Mouse (Mus musculus) left cerebral cortex, adult 8-10 months (tissue): ENCODE measurements around the gene Fancc. TPM values are rescaled to one million over a fixed set of nuclear protein-coding genes. Genes with fewer than 3 reads are reported as not detected.

Source experiments
- DNase-seq, 2 experiments: peaks; one replicate each; pipeline ENCODE4 v3.0.0; 2022; ENCODE audit warnings: low spot score in 2 of 2
- total RNA-seq, 4 experiments: library from RNA; stranded (reverse); gene quantifications; 2 replicates each; pipeline ENCODE4 v1.2.4; 2022

Gene Fancc
- 10 to 100 TPM; 10.5 to 12.1 (median 10.6) TPM for total RNA-seq

DNA sequence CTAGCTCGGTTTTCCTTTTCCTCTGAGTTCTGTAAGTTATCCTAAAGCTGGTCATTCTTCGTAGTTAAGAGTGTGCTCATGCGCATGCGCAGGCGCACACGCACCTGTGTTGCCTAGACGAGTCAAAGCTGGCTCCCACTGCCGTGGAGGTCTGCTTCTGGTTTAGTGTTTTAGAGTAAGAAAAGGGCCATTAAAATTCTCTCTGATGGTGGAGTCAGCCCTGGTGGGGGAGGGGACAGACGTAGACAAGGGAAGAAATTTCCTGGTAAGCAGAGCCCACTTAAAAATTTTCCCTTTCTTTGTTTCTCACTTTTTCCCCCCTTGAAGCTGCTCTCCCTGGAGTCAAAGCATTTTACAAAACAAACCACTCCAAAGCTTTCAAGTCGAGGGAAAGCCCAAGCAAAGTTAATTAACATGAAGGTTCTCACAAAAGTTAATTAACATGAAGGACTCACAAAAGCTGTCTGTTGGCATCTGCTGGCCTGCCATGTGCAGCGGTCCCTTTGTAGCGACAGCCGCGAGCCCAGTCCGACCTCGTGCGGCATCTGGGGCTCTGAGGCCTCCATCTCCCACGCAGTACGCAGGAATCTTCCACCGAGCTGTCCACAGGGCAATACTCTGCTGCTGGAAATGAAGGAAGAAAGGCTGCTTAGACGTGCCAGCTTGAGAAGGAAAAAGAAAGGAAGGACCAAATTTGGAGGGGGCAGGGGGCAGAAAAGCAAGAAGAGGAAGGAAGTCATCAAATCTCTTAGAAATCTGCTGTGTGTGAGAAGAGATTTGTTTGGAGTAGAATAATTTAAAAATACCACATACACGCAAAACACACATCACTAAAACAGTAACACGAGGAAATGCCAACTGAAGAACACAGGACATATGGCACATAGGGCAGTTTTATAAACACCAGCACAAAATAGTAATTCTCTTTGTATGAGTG lies at the start of gene Fancc:
Fancc (minus strand) TSS at position 633 of the 937 bp plus-strand sequence.
- no peak for DNase-seq

DNA sequence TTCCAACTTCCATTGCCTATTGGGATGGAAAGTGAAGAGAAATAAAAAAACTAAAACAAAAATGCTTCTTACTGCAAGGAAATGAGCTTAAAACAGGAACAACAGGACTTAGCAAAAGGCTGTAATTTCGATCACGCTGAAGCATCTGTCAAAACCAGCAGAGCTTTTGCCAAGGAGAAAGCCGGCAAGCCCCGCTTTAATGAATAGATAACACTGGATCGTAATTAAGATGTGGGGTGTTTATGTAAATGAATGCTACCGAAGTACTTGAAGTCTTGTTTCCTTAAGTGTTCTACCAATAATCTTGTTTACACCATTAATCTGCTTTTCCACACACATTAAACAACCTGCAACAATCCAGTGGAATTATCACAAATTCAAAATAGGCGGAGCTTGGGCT lies 48.2 kb upstream of the Fancc start:
- no peak for DNase-seq

DNA sequence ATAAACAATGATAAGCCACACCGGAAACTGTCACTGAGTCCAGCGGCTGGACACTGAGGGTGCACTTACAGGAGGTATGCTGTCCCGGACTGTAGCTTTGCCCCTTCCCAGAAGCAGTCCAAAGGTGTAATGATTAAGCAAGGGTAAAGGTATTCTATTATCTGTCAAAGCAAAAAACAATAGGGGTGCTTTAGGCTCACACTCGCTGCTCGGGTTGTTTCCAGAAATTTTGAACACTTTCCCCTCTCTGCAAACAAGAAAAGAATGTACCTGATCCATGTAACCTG lies 47.8 kb upstream of the Fancc start:
- no peak for DNase-seq

DNA sequence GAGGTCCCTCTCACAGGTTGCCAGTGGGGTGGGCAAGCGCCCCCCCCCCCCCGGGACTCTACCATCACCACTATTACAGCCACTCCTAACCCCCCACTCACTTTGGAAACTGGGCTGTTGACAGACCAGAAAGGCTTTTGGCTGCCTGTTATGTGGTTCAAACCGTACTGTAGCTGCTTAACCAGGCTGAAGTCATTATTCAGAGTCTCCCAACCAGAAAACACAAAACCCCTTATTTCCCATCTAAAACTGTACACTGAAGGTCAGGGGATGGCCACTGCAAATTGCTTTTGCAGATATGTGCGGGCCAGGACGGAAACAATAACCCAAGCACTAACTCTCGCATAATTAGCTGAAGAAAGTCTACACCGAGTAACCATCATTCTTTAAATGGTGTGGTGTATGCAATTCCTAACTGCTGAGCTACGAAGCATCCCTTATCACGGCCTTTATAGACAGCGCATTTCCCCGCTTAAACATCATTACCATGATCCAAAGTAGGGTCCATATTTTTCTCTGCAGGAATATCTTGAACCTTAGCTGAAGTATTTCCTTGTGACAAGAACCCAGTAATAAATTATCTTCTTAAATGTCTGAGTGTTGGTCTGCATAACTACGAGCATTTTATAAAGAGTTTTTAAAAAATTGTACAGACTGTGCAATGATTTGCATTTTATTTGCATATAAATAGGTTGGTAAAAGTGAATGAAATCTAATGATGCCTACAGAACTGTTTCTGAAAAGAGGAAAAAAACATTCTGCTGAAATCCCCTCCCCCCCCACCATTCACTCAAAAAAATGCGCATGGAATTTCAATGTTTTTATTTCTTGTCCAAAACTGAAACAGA lies 47.3 kb upstream of the Fancc start:
- no peak for DNase-seq

DNA sequence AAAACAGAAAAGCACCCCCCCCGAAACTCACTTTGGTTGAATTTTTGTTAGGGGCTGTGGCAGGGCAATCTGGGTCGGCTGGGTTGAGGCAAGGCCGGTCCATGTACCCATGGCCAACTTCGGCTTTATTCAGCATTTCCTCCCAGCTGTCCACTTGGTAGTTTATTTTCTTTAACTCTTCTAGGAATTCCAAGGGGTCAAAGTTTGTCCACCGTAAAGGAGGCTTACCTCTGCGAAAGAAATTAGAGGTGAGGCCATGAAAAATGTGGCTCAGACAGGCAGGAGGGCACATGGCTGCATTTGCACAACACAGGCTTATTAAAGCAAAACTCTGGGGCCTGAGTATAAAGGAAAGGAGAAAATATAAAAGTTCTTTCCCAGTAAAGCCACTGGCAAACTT lies 46.4 kb upstream of the Fancc start:
- no peak for DNase-seq

DNA sequence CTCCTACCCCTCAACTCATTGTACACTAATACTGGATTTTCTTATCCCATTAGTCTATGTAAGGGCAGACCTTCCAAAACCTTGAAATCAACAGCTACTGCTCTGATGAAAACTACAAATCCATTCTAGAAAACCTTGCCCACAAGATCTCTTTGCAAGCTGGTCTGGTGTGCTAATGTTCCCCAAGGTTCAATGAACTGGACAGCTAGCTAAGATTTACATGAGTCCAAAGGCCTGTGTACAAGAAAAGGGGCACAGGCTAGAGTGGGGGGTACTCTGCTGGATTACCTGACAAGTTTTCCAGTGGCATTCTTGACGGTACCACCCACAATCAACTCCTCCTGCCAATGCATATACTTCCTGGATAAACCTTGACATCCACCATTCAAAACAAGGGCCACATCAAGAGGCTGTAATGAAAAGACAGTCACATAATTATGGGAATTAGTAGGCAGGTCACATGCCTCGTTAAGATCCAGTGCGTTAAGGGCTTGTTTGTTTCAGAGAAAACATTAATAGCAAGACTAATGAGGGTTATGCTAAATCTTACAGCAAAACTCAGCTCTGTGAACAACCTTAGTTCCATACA lies 45.8 kb upstream of the Fancc start:
- no peak for DNase-seq

DNA sequence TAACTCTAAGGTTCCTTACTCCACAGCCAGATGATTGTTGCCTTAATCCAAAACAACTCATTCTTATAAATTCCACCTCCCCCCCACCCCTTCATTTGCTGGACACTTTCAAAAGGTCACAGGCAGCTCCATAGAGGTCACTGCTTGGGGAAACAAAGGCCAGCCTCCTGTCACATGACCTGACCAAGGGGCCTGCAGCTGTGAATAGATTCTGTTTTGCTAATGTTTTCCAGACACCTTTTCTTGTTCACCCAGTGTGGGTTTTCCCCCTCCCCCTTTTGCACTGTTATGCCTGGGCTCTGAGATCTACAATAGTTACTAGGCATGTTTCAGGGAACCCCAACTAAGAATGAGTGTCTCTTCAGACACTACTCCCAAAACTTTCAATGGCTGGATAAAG lies 44.4 kb upstream of the Fancc start:
- no peak for DNase-seq

DNA sequence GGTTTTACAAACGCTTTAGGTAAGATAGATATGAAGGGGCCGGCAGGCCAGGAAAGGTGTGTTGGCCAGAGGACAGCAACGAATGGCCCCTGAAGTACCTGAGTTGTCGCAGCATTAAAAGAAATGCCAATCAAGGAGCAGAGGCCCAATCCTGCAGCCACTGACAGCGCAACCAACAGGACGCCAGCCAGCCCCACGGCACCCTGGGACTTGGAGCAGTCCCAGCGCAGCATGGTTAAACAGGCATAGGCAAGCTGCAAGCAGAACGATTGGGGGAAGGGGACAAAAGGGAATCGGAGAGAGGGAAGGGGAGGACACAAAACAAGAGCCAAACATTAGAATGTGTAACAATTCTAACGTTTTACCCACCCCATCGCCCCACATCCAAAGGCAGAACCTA lies 43.5 kb upstream of the Fancc start:
- no peak for DNase-seq

DNA sequence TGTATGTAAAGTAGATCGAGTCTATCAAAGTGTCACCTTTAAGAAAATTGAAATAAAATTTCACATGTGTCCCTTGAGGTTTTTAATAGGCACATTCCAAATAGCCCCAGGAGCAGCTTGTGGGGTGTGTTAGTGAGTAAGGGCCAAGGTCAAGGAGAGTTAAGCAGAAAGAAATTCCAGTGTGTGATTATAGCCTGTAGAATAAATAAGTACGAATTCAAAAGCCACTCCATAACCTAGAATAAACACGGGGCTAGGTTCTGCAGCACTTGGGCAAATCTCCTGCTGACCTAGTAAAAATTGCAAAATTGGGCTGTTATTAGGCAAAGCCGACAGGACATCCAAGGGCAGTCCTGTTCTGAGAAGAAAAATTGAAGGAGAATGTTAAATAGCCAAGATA lies 37.9 kb upstream of the Fancc start:
- no peak for DNase-seq

DNA sequence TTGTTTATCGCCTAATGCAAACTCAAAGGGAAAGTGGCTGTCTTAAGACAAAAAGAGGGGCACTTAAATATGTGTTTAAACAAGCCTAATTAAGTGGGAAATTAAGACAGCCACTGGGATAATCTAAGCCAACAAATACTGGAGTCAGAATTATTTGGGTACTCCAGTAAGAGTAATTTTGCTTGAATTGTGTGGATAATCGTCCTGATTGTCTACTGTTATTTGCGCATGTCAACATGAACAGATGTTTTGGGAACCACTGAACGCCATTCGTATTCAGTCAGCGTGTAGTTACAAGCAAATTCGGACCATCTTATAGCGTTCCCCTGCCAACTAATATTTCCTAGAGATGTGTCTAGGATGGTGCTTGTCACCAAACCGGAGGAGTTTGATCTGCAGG lies 33.8 kb upstream of the Fancc start:
- DNase-seq = no peak

DNA sequence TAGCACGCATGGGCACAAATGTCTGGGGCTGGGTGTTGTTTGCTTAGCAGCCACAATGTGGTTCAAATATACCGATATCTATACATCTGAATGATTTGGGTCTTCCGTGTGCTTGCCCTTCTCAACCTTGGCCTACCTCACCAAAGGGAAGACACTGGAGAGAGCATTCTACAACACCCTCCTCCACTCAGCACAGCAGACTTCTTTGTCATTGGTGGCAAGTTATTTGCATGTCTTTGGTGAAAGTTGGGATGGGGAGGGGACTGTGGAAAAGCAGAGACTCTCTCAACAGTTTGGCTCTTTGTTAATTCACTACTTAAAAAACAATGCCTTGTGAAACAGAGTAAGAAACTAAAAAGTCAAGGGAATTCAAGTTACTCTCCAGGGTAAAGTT lies 33.3 kb upstream of the Fancc start:
- no peak for DNase-seq

DNA sequence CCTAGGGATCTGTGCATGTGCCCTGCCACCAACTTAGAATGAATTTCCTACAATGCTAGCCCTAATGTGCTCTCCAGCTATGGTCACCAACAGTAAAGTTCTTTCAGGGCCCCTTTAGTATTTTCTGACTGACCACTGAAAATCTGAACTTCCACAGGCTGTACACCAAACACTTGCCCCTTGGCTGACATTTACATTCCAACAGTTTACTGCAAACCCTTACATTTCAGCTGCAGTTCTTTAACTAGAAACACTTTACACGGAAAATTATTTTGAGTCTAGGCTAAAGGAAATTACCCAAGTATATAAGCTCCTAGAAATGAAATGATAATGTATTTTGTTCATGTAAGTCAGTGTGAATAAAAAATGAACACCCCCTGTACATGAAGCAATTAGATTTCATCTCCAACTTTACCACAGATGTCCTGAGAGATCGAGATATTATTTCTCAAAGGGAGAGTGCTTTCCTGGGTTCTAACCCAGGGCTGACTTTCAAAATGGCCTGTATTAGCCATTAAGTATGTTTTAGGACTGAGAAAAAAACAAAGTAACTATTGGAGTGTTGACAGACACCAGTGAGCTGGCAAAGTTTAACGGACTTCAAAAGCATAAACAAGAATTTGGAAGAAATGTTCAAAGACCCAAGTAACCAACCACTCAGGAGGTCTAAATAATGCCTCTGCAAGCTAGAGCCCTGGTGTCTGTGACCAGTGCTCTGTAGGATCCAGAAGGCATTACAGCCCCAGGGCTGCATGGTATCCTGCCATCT lies 32.7 kb upstream of the Fancc start:
- no peak for DNase-seq

DNA sequence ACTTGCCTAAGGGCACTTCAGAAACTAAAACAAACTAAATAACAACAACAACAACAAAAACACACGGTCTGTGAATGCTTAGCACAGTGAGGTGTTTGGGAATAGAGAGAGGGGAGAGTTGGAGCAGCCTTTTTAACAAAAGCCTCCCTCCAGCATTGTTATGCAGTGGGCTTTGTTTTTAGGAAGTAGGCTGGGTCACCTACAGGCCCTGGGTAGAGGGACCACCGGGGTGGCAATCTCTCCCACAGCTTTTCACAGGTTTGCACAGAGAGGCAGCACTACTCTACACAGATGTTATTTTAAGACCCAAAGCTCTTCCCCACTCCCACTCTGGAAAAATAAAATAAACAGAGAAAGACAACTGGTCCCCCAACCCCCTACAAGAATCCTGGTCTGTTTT lies 31.8 kb upstream of the Fancc start:
- DNase-seq = no peak

DNA sequence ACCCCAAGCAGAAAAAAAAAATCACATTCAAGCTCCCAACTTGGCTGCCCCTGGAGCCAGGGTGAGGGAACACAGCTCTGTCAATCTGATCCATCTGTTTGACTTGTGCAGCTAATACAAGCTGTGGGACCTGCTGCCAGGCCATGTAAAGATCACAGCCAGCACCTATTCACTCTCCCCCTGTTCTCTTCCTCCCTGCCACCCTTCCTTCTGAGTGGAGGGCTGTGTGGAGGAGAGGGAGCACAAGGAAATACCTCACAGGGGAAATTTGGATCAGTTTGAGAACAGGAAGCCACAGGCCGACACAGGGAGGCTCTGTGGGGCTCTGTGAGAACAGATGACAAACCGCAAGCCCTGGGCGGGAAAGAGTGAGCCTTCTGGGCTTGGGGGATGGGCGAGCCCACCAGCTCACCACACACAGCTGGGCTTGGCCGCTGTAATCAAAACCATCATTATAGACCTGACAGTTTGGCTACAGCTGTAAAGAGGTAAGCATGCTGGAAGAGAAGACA lies 31.1 kb upstream of the Fancc start:
- DNase-seq = no peak

DNA sequence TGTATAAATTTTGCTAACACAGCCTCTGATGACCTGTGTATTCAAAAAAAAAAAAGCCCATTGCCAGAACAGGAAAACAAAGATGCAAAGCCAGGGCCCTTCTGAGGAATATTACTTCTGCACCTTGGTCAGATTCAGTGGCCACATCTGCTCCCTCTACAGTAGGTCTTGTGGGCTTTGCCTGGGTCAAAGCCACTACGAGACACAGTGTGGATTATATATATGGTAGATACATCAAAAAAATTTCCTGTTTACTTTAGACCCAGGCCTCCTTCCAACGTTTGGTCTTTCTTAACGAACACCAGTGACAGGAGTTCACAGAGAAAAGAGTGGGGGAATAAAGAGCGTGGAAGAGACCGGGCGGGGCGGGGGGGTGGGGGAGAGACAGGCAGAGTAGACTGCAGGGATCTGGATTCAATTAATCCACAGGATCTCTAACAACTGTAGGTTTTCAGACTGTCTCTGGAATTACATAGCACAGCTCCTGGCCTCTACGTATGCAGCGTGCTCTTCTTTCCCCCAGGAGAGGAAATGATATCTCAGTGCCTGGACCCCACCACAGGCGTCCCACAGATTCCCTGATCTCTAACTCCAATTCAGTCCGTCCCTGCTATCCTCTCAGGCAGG lies 28.6 kb upstream of the Fancc start:
- no peak for DNase-seq

DNA sequence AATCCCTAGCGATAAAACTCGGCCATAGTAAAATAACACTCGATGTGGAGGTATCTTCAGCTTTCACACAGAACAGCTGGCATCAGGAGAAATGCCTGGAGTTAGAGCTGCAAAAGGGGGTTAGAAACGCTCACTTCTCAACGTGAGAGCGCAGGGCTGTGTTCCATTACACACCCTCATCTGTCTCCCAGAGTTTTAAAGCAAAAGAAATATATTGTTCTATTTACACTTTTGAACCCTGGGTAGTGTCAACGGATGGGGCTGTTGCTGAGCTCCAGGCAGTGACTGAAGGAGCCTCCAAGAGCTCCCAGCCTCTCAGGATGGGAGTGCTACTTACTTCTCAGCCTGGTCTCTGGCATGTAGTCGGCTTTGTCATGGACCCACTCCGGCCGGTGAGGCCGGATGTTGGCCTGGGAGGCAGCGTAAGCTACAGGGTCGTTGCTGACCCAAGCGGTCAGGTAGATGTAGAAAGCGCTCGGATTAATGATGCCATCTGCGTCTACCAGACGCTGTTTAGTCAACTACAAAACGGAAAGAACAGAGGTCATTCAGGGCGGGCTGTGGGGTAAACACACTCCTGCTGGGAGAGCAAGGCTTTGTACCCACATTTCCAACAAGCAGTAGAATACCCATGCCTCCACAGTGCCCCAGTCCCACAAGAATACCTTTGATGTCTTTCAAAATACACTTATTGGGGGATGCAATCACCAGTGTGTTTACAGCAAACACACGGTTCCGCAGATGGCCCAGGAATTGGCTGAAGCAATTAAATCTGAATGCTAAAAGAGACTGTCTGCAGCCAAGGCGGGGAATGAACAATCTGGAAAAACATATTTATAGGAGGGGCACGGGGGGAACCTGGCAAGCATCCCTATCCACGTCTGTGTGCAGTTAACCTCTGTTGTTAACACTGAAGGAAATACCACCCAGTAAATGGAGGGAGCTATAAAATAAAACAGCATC lies 27.8 kb upstream of the Fancc start:
- no peak for DNase-seq

DNA sequence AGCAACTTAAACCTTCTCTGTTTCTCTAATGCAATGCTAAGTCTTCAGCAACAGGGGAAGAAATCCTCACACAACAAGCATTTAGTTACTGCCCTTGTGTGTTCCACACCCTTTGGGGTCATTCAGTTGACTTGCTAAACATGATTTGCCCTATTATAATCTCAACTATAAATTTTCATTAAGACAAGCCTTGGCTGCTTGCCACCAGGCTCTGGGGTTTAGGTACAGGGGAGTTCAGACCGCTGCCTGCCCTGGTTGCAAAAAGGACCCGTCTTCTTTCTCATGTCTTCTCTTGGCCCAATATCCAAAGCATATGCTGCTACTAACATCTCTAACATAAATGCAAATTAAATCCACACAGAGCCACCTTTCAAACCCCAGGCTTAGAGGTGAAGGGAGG lies 27.0 kb upstream of the Fancc start:
- DNase-seq = no peak

DNA sequence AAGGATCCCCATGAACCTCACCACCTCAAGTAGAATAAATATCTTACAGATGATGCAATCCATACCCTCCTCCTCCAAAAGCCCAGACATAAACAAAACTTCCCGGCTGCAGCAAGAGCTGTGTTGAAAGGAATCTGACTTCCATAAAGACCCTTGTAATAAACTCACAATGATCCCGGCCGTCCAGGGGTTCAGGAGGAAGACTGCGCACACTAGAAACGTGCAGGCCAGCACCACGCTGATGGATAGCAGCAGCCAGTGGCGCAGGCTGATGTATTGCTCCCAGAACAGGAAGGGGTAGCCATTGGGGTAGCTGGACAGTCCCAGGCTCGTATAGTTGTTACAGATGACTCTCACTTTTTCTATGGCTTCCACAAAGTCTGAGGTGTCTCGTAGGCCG lies 25.8 kb upstream of the Fancc start:
- DNase-seq = no peak

DNA sequence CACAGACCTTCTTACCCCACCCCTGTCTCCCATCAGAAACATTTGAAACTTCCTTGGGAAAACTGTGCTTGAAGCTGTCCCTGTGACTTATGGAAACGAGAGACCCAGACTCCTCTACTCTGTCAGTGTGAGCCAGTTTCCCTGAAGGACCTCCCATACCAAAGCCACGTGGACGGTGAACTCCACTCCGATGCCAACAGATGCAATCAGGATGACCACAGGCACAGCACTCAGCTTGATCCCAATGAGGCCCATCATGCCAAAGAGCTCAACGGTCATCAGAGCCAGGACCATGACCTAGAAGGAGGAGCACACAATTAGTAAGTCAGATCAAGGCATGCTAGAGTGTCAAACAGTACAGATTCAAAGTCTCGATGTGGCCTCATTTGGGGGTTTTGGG lies 23.0 kb upstream of the Fancc start:
- DNase-seq = no peak

DNA sequence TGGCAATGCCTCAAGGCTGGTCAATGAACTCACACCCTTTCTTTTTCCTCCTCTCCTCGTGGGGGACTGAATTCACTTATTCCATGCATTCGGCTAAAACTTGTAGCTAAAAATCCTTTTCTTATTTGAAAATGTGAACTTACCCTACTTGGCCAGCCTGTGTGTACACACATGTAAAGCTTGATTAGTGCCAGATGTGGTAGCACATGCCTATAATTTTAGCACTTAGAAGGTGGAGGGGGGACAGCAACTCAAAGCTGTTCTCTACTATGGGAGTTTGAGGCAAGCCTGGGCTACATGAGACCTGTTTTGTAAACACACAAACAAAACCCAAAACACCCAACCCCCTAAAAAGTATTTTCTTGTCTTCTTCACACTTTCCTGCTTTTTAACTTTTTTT lies 19.5 kb upstream of the Fancc start:
- DNase-seq = no peak
